22 mouse cellular contexts compared by ENCODE assay signal in the genomic region with DNA sequence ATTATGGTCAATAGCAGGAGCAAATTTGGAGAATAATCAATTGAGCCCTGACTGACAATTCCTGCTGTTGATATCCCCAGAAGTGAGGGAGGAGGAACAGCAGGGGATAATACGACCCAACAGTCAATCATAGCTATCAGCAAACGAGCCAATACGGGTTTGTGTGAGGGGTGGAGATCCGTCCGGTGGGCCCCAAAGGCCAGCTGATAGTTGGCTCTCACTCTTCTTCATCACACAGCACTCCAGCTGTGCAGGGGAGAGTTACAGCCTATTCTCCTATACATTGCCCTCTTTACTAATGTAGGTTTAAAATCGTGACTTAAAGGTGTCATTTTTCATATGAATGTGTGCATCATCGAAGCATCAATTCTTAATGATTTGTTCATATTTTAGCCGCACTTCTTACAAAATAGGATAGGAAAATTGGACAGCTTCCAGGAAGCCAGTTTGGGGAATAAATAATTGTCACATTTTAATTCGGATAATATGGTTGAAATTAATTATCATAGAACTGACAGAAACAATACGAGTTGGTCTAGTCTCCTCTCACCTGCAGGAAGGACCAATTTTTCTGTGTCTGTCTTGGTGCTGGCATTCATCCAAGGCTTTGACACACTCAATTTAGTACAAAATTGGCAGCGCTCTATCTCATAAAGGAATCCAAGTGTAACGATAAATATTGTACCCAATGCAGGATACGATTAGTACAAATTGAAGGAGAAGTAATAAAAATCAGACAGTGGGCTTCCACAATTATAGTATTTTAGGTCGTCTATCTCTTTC. TPM values are rescaled to one million over a fixed set of nuclear protein-coding genes. Genes with fewer than 3 reads are reported as not detected.
DNase-seq lines count a peak whose midpoint lies in the region; ATAC-seq and TF ChIP-seq lines count a peak whose summit lies in the region.
"Had no signal": no experiment of that assay in that cellular context is flagged by ENCODE, and none has a peak within 500 bp of the region (broad histone marks: within the 10 kb centered on the region; RNA-seq: fewer than 3 reads in every experiment).

No protein-coding gene starts in this region.

- H3K9me3 ChIP-seq in midbrain, embryonic 12.5 days: no peaks in the 10 kb centered on the region
- H3K9me3 ChIP-seq in midbrain, embryonic 11.5 days (ENCODE audit: control insufficient read depth, low read length): no peaks in the 10 kb centered on the region
- H3K9me3 ChIP-seq in hindbrain, postnatal 0 days (ENCODE audit: low read length): no peaks in the 10 kb centered on the region
- H3K9me3 ChIP-seq: heart, embryonic 10.5 days; limb, embryonic 12.5 days had no signal

- H3K4me2 ChIP-seq in midbrain, embryonic 12.5 days (replicated peaks): no peak overlapping the region
- H3K4me2 ChIP-seq in midbrain, embryonic 11.5 days: no peak overlapping the region
- no peak overlapping the region for H3K4me2 ChIP-seq in hindbrain, postnatal 0 days (ENCODE audit: low read depth, low read length)
- H3K4me2 ChIP-seq: limb, embryonic 12.5 days; liver, embryonic 11.5 days had no signal

- no peaks in the 10 kb centered on the region for H3K27me3 ChIP-seq in midbrain, embryonic 12.5 days
- no peaks in the 10 kb centered on the region for H3K27me3 ChIP-seq in midbrain, embryonic 11.5 days (ENCODE audit: control insufficient read depth, insufficient read depth, low read length)
- H3K27me3 ChIP-seq in hindbrain, postnatal 0 days (ENCODE audit: insufficient read depth, low read length): no peaks in the 10 kb centered on the region
- H3K27me3 ChIP-seq: limb, embryonic 12.5 days had no signal

- no peak for TF ChIP-seq CTCF in hindbrain, postnatal 0 days (IDR thresholded peaks at IDR 0.05; ENCODE audit: low read depth)

- no peaks in the 10 kb centered on the region for H3K36me3 ChIP-seq in midbrain, embryonic 12.5 days
- H3K36me3 ChIP-seq in midbrain, embryonic 11.5 days (ENCODE audit: control insufficient read depth, insufficient read depth, low read length): no peaks in the 10 kb centered on the region
- H3K36me3 ChIP-seq in hindbrain, postnatal 0 days (ENCODE audit: insufficient read depth, low read length): no peaks in the 10 kb centered on the region
- H3K36me3 ChIP-seq: heart, embryonic 10.5 days; limb, embryonic 12.5 days had no signal

- peak; percentile 41 to 51 for DNase-seq in cerebellum, postnatal 14 days
- no peak for DNase-seq in cerebellum, adult 11-12 months
- DNase-seq in midbrain, embryonic 11.5 days (ENCODE audit: low spot score, missing footprints): no peak
- DNase-seq in brain, adult 2 months (ENCODE audit: low read depth, low spot score): peak; percentile 1
- peak; percentile 63 for DNase-seq in hindbrain, postnatal 0 days (ENCODE audit: low spot score)
- DNase-seq in frontal cortex, postnatal 36 days (ENCODE audit: low spot score in 2 of 2): no peak
- DNase-seq: adrenal gland, postnatal 10 days; cerebellum, adult 9-11 months; heart, postnatal 4 days; kidney, adult 9 months; kidney, postnatal 14 days; liver, postnatal 0 days; thymus, adult 2 months; thymus, postnatal 4 days had no signal

- no peak overlapping the region for H3K27ac ChIP-seq in midbrain, embryonic 12.5 days (replicated peaks)
- no peak overlapping the region for H3K27ac ChIP-seq in midbrain, embryonic 11.5 days (ENCODE audit: low read depth, low read length)
- H3K27ac ChIP-seq in hindbrain, postnatal 0 days: no peak overlapping the region
- H3K27ac ChIP-seq: heart, embryonic 10.5 days; limb, embryonic 12.5 days; stomach, postnatal 0 days had no signal

- H3K4me1 ChIP-seq in midbrain, embryonic 12.5 days: no peaks in the 10 kb centered on the region
- H3K4me1 ChIP-seq in midbrain, embryonic 11.5 days (ENCODE audit: control insufficient read depth, insufficient read depth, low read length): no peaks in the 10 kb centered on the region
- no peaks in the 10 kb centered on the region for H3K4me1 ChIP-seq in hindbrain, postnatal 0 days (ENCODE audit: insufficient read depth, low read length)
- H3K4me1 ChIP-seq: heart, embryonic 10.5 days; limb, embryonic 12.5 days had no signal

- H3K9ac ChIP-seq in midbrain, embryonic 12.5 days (replicated peaks): no peak overlapping the region
- no peak overlapping the region for H3K9ac ChIP-seq in midbrain, embryonic 11.5 days (ENCODE audit: low read length)
- H3K9ac ChIP-seq in hindbrain, postnatal 0 days (replicated peaks; ENCODE audit: low read length): no peak overlapping the region
- H3K9ac ChIP-seq: limb, embryonic 12.5 days; liver, postnatal 0 days had no signal

- 0 out of 2 replicates have a peak, but pooled peaks have one; percentile 47 for ATAC-seq in midbrain, embryonic 12.5 days (ENCODE audit: low FRiP score, low read depth)
- ATAC-seq in midbrain, embryonic 11.5 days (ENCODE audit: low FRiP score): no peak
- no peak for ATAC-seq in hindbrain, postnatal 0 days
- ATAC-seq: intestine, embryonic 16.5 days; liver, postnatal 0 days; lung, postnatal 0 days had no signal

- WGBS in midbrain, embryonic 12.5 days: 76% methylated on average over 14 of the region's 14 CpGs
- WGBS in midbrain, embryonic 11.5 days: 85% methylated on average over 14 of the region's 14 CpGs
- WGBS in hindbrain, postnatal 0 days: 33% methylated on average over 14 of the region's 14 CpGs

- H3K4me3 ChIP-seq in midbrain, embryonic 12.5 days: no peak overlapping the region
- H3K4me3 ChIP-seq in midbrain, embryonic 11.5 days (ENCODE audit: low read depth, low read length): no peak overlapping the region
- H3K4me3 ChIP-seq in hindbrain, postnatal 0 days (ENCODE audit: low read length): no peak overlapping the region
- H3K4me3 ChIP-seq: heart, embryonic 10.5 days; limb, embryonic 12.5 days had no signal

RNA-seq across cellular contexts. Expression of gene Pou4f1, which starts 43.9 kb away (rescaled TPM):
- 99.6 and 113 TPM in 2 replicates for polyA plus RNA-seq in midbrain, embryonic 12.5 days (2016; fragmentation: Nextera tagmentation; extraction: Ambion mirVana)
- 46.9 and 56.1 TPM in 2 replicates for polyA plus RNA-seq in midbrain, embryonic 11.5 days (2014; fragmentation: Nextera tagmentation; extraction: Ambion mirVana)
- total RNA-seq in hindbrain, postnatal 0 days (2014; rRNA removed): 7.7 and 8.0 TPM in 2 replicates
- 19.0 and 21.8 TPM in 2 replicates for polyA plus RNA-seq in hindbrain, postnatal 0 days (2015; fragmentation: Nextera tagmentation; extraction: Ambion mirVana)
- total RNA-seq: layer of hippocampus, adult 18-20 months had no signal

Comparison
In these comparisons a context has a peak if more than half of its experiments do, and no peak if none do; other contexts are left out.
1. DNase-seq: peak in cerebellum, postnatal 14 days (2 of 2), brain, adult 2 months (single experiment) and hindbrain, postnatal 0 days (single experiment); none in cerebellum, adult 11-12 months (single experiment), midbrain, embryonic 11.5 days (single experiment) and frontal cortex, postnatal 36 days (0 of 2).